Mouse (Mus musculus): ENCODE measurements at regions not wholly inside any gene's neighbourhood (a gene's known extent, or its start where the extent isn't known, plus 50 kb on each side); places are given as distances from the start of the nearest gene placed in this dataset.

DNA sequence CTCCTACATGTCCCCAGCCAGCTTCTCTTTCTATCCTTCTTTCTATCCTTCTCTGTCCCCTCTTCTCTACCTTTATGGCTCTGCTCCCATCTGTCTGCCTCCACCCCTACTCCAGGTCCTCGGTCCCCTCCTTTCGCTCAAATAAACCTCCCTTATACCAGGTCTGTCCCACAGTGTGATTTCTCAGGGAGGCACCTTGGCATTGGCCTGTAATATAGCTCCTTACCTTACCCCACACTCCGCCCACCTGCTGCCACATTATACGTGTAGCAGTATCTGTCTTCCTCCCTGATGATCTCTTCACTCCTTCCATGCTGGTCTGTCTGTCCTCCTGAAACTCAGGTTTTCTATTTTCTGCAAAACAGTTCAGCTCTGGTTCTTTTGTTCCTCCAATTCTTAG is 339.1 kb upstream of the Jmjd1c start:
- Histone ChIP-seq H3K4me1 (ENCODE audit: control insufficient read depth, insufficient read depth, low read length) (no peaks in the 10 kb centered on the region), H3K9me3 (ENCODE audit: control insufficient read depth, low read length) (no peaks in the 10 kb centered on the region), H3K4me3 (ENCODE audit: low read length) (no peak overlapping the region), H3K36me3 (ENCODE audit: control insufficient read depth, insufficient read depth, low read length) (no peaks in the 10 kb centered on the region), H3K4me2 (ENCODE audit: low read depth, low read length) (no peak overlapping the region), H3K27ac (ENCODE audit: low read length) (no peak overlapping the region), H3K9ac (ENCODE audit: low read depth, low read length) (no peak overlapping the region), H3K27me3 (replicated peaks; ENCODE audit: control insufficient read depth, insufficient read depth, low read length) (no peaks in the 10 kb centered on the region)
- 82% methylated on average over 4 of the region's 4 CpGs for WGBS
- ATAC-seq, result no peak

- no peak overlapping the region for H3K4me3 ChIP-seq (ENCODE audit: low read length)
- H3K4me1 ChIP-seq (ENCODE audit: control insufficient read depth, insufficient read depth, low read length), result no peaks in the 10 kb centered on the region
- no peak for ATAC-seq
- H3K36me3 ChIP-seq (ENCODE audit: control insufficient read depth, insufficient read depth, low read length), result no peaks in the 10 kb centered on the region
- peaks cover 9% of the 10 kb centered on the region for H3K9me3 ChIP-seq (ENCODE audit: control insufficient read depth, low read length)
- no peak overlapping the region for H3K27ac ChIP-seq (ENCODE audit: low read length)
- 36% methylated on average over 21 of the region's 21 CpGs for WGBS
- H3K9ac ChIP-seq (ENCODE audit: low read depth, low read length), result no peak overlapping the region
- H3K27me3 ChIP-seq (replicated peaks; ENCODE audit: control insufficient read depth, insufficient read depth, low read length), result no peaks in the 10 kb centered on the region
- no peak overlapping the region for H3K4me2 ChIP-seq (ENCODE audit: low read depth, low read length)
Observed at GRCm38 (mm10) chr10:66770161-66771030, 325.5 kb upstream of the Jmjd1c start.

GRCm38 (mm10) chr10:66780335-66781170 is 315.4 kb upstream of the Jmjd1c start:
- no peak overlapping the region for H3K4me2 ChIP-seq (ENCODE audit: low read depth, low read length)
- H3K27me3 ChIP-seq (replicated peaks; ENCODE audit: control insufficient read depth, insufficient read depth, low read length), result no peaks in the 10 kb centered on the region
- H3K27ac ChIP-seq (ENCODE audit: low read length), result no peak overlapping the region
- H3K4me3 ChIP-seq (ENCODE audit: low read length), result no peak overlapping the region
- whole genome bisulfite sequencing, result 67% methylated on average over 11 of the region's 11 CpGs
- H3K4me1 ChIP-seq (ENCODE audit: control insufficient read depth, insufficient read depth, low read length), result no peaks in the 10 kb centered on the region
- H3K36me3 ChIP-seq (ENCODE audit: control insufficient read depth, insufficient read depth, low read length), result no peaks in the 10 kb centered on the region
- H3K9me3 ChIP-seq (ENCODE audit: control insufficient read depth, low read length), result no peaks in the 10 kb centered on the region
- no peak overlapping the region for H3K9ac ChIP-seq (ENCODE audit: low read depth, low read length)
- ATAC-seq, result no peak

DNA sequence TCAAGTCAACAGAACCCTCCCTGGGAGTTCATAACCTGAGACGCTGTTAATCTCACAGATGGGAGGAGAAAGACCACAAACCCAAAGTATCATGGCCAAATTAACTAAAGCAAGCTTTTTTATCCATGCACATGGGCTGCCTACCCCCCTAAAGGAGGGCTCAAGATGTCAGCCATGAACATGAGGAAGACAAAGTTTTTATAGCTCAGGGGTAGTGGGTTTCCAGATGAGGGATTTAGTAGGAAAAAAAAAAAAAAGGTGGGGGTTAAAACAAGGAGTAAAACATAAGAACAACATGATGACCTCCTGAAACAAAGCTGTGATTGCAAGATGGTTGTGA is 314.8 kb upstream of the Jmjd1c start:
- no peak for ATAC-seq
- H3K4me3 ChIP-seq (ENCODE audit: low read length), result no peak overlapping the region
- no peaks in the 10 kb centered on the region for H3K4me1 ChIP-seq (ENCODE audit: control insufficient read depth, insufficient read depth, low read length)
- no peaks in the 10 kb centered on the region for H3K9me3 ChIP-seq (ENCODE audit: control insufficient read depth, low read length)
- H3K9ac ChIP-seq (ENCODE audit: low read depth, low read length), result no peak overlapping the region
- no peak overlapping the region for H3K27ac ChIP-seq (ENCODE audit: low read length)
- H3K4me2 ChIP-seq (ENCODE audit: low read depth, low read length), result no peak overlapping the region
- 51% methylated on average over 1 of the region's 1 CpGs for WGBS
- H3K36me3 ChIP-seq (ENCODE audit: control insufficient read depth, insufficient read depth, low read length), result no peaks in the 10 kb centered on the region
- H3K27me3 ChIP-seq (replicated peaks; ENCODE audit: control insufficient read depth, insufficient read depth, low read length), result no peaks in the 10 kb centered on the region

GRCm38 (mm10) chr10:66782025-66782424 is 313.9 kb upstream of the Jmjd1c start:
- no peak overlapping the region for H3K9ac ChIP-seq (ENCODE audit: low read depth, low read length)
- no peak for ATAC-seq
- no peak overlapping the region for H3K4me3 ChIP-seq (ENCODE audit: low read length)
- H3K27ac ChIP-seq (ENCODE audit: low read length), result no peak overlapping the region
- H3K4me2 ChIP-seq (ENCODE audit: low read depth, low read length), result no peak overlapping the region
- no peaks in the 10 kb centered on the region for H3K4me1 ChIP-seq (ENCODE audit: control insufficient read depth, insufficient read depth, low read length)
- WGBS, result 96% methylated on average over 5 of the region's 5 CpGs
- no peaks in the 10 kb centered on the region for H3K9me3 ChIP-seq (ENCODE audit: control insufficient read depth, low read length)
- H3K36me3 ChIP-seq (ENCODE audit: control insufficient read depth, insufficient read depth, low read length), result no peaks in the 10 kb centered on the region
- no peaks in the 10 kb centered on the region for H3K27me3 ChIP-seq (replicated peaks; ENCODE audit: control insufficient read depth, insufficient read depth, low read length)

- no peak for ATAC-seq
- WGBS, result 81% methylated on average over 7 of the region's 7 CpGs
- H3K36me3 ChIP-seq (ENCODE audit: control insufficient read depth, insufficient read depth, low read length), result no peaks in the 10 kb centered on the region
Observed at GRCm38 (mm10) chr10:66787812-66788211, 308.1 kb upstream of the Jmjd1c start.

DNA sequence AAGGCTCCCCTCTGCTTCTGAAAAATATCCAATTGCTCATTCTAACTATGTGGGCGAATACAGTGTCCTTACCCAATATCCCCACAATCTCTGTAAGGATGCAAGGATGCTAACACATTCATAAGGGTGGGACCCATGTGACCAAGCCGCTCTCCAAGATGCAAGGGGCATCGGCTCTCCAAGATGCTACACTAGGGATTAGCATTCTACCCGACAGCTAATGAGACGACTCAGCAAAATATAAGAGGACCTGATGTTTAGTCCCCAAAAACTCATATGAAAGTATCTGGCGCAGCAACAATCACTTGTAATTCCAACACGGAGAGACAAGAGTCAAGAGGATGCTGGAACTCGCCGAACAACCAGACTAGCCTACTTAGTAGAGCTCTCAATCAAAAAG is 299.6 kb upstream of the Jmjd1c start:
- H3K4me3 ChIP-seq (ENCODE audit: low read length), result no peak overlapping the region
- WGBS, result 89% methylated on average over 9 of the region's 9 CpGs

More at GRCm38 (mm10) chr10:66787812-66788211, 308.1 kb upstream of the Jmjd1c start:
- Histone ChIP-seq H3K4me2 (ENCODE audit: low read depth, low read length) (no peak overlapping the region), H3K27ac (ENCODE audit: low read length) (no peak overlapping the region), H3K9ac (ENCODE audit: low read depth, low read length) (no peak overlapping the region), H3K9me3 (ENCODE audit: control insufficient read depth, low read length) (no peaks in the 10 kb centered on the region), H3K27me3 (replicated peaks; ENCODE audit: control insufficient read depth, insufficient read depth, low read length) (no peaks in the 10 kb centered on the region), H3K4me1 (ENCODE audit: control insufficient read depth, insufficient read depth, low read length) (no peaks in the 10 kb centered on the region), H3K4me3 (ENCODE audit: low read length) (no peak overlapping the region)

DNA sequence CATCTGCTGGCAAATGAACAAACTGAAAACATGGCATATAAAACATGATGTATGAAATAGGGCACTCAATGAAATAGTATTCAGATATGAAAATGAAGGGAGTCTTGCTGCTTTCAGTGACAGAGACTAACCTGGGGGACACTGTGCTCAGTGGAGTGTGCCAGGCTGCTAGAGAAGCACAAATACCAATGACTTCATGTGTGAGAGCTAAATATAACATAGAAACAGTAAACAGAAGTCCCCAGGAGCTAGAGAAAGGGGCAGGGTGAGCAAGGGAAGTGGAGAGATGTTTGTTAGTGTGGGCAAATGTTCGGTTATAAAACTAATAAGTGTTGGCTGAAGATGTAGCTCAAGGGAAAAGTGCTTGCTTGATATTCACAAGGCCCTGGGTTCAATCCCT is 293.2 kb upstream of the Jmjd1c start:
- WGBS, result 77% methylated on average over 1 of the region's 1 CpGs
- Histone ChIP-seq H3K9me3 (ENCODE audit: control insufficient read depth, low read length) (0 out of 2 replicates have a peak, but pooled peaks cover 6% of the 10 kb centered on the region), H3K36me3 (ENCODE audit: control insufficient read depth, insufficient read depth, low read length) (no peaks in the 10 kb centered on the region), H3K9ac (ENCODE audit: low read depth, low read length) (no peak overlapping the region), H3K27me3 (replicated peaks; ENCODE audit: control insufficient read depth, insufficient read depth, low read length) (no peaks in the 10 kb centered on the region), H3K27ac (ENCODE audit: low read length) (no peak overlapping the region), H3K4me2 (ENCODE audit: low read depth, low read length) (no peak overlapping the region), H3K4me1 (ENCODE audit: control insufficient read depth, insufficient read depth, low read length) (no peaks in the 10 kb centered on the region), H3K4me3 (ENCODE audit: low read length) (no peak overlapping the region)
- no peak for ATAC-seq

More for the DNA sequence above, 299.6 kb upstream of the Jmjd1c start:
- H3K4me2 ChIP-seq (ENCODE audit: low read depth, low read length), result no peak overlapping the region
- no peak overlapping the region for H3K9ac ChIP-seq (ENCODE audit: low read depth, low read length)
- H3K9me3 ChIP-seq (ENCODE audit: control insufficient read depth, low read length), result no peaks in the 10 kb centered on the region
- H3K36me3 ChIP-seq (ENCODE audit: control insufficient read depth, insufficient read depth, low read length), result no peaks in the 10 kb centered on the region
- ATAC-seq, result no peak
- no peak overlapping the region for H3K27ac ChIP-seq (ENCODE audit: low read length)
- no peaks in the 10 kb centered on the region for H3K4me1 ChIP-seq (ENCODE audit: control insufficient read depth, insufficient read depth, low read length)
- no peaks in the 10 kb centered on the region for H3K27me3 ChIP-seq (replicated peaks; ENCODE audit: control insufficient read depth, insufficient read depth, low read length)

GRCm38 (mm10) chr10:66807261-66807968 is 288.5 kb upstream of the Jmjd1c start:
- no peak overlapping the region for H3K4me3 ChIP-seq (ENCODE audit: low read length)
- ATAC-seq, result no peak; the same call in 1 of the 2 replicates

More at GRCm38 (mm10) chr10:66807261-66807968, 288.5 kb upstream of the Jmjd1c start:
- 46% methylated on average over 16 of the region's 16 CpGs for WGBS
- Histone ChIP-seq H3K4me1 (ENCODE audit: control insufficient read depth, insufficient read depth, low read length) (no peaks in the 10 kb centered on the region), H3K27me3 (replicated peaks; ENCODE audit: control insufficient read depth, insufficient read depth, low read length) (no peaks in the 10 kb centered on the region), H3K9me3 (ENCODE audit: control insufficient read depth, low read length) (0 out of 2 replicates have a peak, but pooled peaks cover 6% of the 10 kb centered on the region), H3K27ac (ENCODE audit: low read length) (no peak overlapping the region), H3K9ac (ENCODE audit: low read depth, low read length) (no peak overlapping the region), H3K4me2 (ENCODE audit: low read depth, low read length) (no peak overlapping the region), H3K36me3 (ENCODE audit: control insufficient read depth, insufficient read depth, low read length) (no peaks in the 10 kb centered on the region)

Measured in intestine, embryonic 16.5 days (tissue).